Mouse (Mus musculus): Measurements from ENCODE around the gene Dnaaf1.

DNA sequence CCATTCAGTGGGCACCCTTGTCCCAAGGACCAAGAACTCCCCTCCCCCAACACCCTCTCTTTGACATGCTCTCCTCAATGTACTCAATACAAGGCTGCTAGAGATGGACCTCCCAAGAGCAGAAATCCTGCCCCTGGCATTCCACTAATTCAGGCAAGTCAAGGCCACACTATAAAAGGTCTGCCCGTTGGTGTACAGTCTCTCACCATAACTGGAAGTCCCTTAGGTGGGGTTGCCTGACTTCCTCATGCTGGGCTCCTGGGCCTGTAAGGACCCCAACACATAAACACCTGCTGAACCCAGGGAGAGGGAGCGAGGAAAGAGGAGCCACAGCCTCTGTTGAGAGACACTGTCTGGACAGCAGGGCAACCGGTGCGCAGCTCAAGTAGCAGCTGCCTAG lies 28.7 kb downstream of the Dnaaf1 start:
- TF ChIP-seq POLR2A (IDR thresholded peaks at IDR 0.05; ENCODE audit: insufficient read depth, low read depth, low read length), result no peak
- TF ChIP-seq CTCF (IDR thresholded peaks at IDR 0.05; ENCODE audit: insufficient read depth, low read depth, low read length), result no peak
